Mouse (Mus musculus) telencephalon, adult 2 months (tissue): ENCODE measurements around the gene Pbx4.

Experiments used
- DNase-seq: peaks from one replicate; pipeline ENCODE4 v3.0.0-alpha.2; 2011; ENCODE audit warnings: low read depth, low spot score

The Pbx4 gene

GRCm38 (mm10) chr8:69874155-69874554, 41.9 kb downstream of the Pbx4 start:
- DNase-seq = peak; percentile 35

- no peak for DNase-seq
These were observed 42.4 kb downstream of the Pbx4 start for GRCm38 (mm10) chr8:69874654-69875053.

GRCm38 (mm10) chr8:69876097-69876496, 43.8 kb downstream of the Pbx4 start:
- no peak for DNase-seq

GRCm38 (mm10) chr8:69876967-69877366, 44.7 kb downstream of the Pbx4 start:
- no peak for DNase-seq

- DNase-seq = no peak
These were observed 45.1 kb downstream of the Pbx4 start for GRCm38 (mm10) chr8:69877396-69877795.

GRCm38 (mm10) chr8:69877992-69878391, 45.7 kb downstream of the Pbx4 start:
- no peak for DNase-seq

GRCm38 (mm10) chr8:69879678-69880077, 47.4 kb downstream of the Pbx4 start:
- no peak for DNase-seq

GRCm38 (mm10) chr8:69880841-69881240, 48.5 kb downstream of the Pbx4 start:
- DNase-seq = no peak

GRCm38 (mm10) chr8:69881261-69881865, 49.1 kb downstream of the Pbx4 start:
- DNase-seq = no peak

GRCm38 (mm10) chr8:69882021-69882756, 49.9 kb downstream of the Pbx4 start:
- DNase-seq = no peak

- DNase-seq = no peak
These were observed 50.7 kb downstream of the Pbx4 start for GRCm38 (mm10) chr8:69882833-69883600.

GRCm38 (mm10) chr8:69884141-69884540, 51.9 kb downstream of the Pbx4 start:
- DNase-seq = no peak

GRCm38 (mm10) chr8:69887289-69888243, 55.3 kb downstream of the Pbx4 start, which contains the start of gene Cilp2:
Gene Cilp2 (minus strand): TSS chr8:69887687.
- DNase-seq = no peak

- DNase-seq = no peak
These were observed 56.1 kb downstream of the Pbx4 start for GRCm38 (mm10) chr8:69888244-69888866.

GRCm38 (mm10) chr8:69888902-69889301, 56.6 kb downstream of the Pbx4 start:
- no peak for DNase-seq

GRCm38 (mm10) chr8:69890813-69891241, 58.5 kb downstream of the Pbx4 start:
- no peak for DNase-seq

GRCm38 (mm10) chr8:69893863-69894262, 61.6 kb downstream of the Pbx4 start:
- no peak for DNase-seq

GRCm38 (mm10) chr8:69894836-69895332, 62.6 kb downstream of the Pbx4 start:
- no peak for DNase-seq

GRCm38 (mm10) chr8:69895772-69896451, 63.6 kb downstream of the Pbx4 start:
- no peak for DNase-seq

- DNase-seq = no peak
These were observed 65.6 kb downstream of the Pbx4 start for GRCm38 (mm10) chr8:69897857-69898256.
